Mouse (Mus musculus) intestine, embryonic 16.5 days (tissue): ENCODE measurements at regions not wholly inside any gene's neighbourhood (a gene's known extent, or its start where the extent isn't known, plus 50 kb on each side); places are given as distances from the start of the nearest gene placed in this dataset.

Experiments
- ATAC-seq: fragments of 200-750 bp; cut with Nextera tagmentation; 2 replicates; pipeline ENCODE4 v1.8.0; 2017; ENCODE audit warnings: moderate TSS enrichment, moderate library complexity
- H3K27ac ChIP-seq: fragments of 300-500 bp; sonication (generic); 2 replicates; pipeline ENCODE4 v1.5.1; 2014; ENCODE audit warnings: mild to moderate bottlenecking, low read length
- H3K27me3 ChIP-seq: fragments of 300-500 bp; sonication (generic); replicated peaks from 2 replicates; pipeline ENCODE4 v1.6.1; 2014; ENCODE audit warnings: low read length, control low read depth, mixed read lengths; ENCODE audit not compliant: control insufficient read depth, insufficient read depth
- H3K36me3 ChIP-seq: fragments of 300-500 bp; sonication (generic); 2 replicates; pipeline ENCODE4 v1.6.1; 2014; ENCODE audit warnings: low read length, control low read depth; ENCODE audit not compliant: control insufficient read depth, insufficient read depth
- H3K4me1 ChIP-seq: fragments of 300-500 bp; sonication (generic); 2 replicates; pipeline ENCODE4 v1.6.1; 2014; ENCODE audit warnings: low read length, control low read depth, mixed read lengths; ENCODE audit not compliant: control insufficient read depth, insufficient read depth
- H3K4me2 ChIP-seq: fragments of 300-500 bp; sonication (generic); 2 replicates; pipeline ENCODE4 v1.6.1; 2014; ENCODE audit warnings: low read depth, low read length, control low read depth
- H3K4me3 ChIP-seq: fragments of 300-500 bp; sonication (generic); 2 replicates; pipeline ENCODE4 v1.5.1; 2014; ENCODE audit warnings: mild to moderate bottlenecking, low read length
- H3K9ac ChIP-seq: fragments of 300-500 bp; sonication (generic); 2 replicates; pipeline ENCODE4 v1.6.1; 2014; ENCODE audit warnings: low read depth, low read length
- H3K9me3 ChIP-seq: fragments of 300-500 bp; sonication (generic); 2 replicates; pipeline ENCODE4 v1.6.1; 2016; ENCODE audit warnings: low read length, control low read depth; ENCODE audit not compliant: control insufficient read depth
- WGBS: fragments of 180-500 bp; shearing (Covaris S2); extraction: QIAGEN DNeasy Blood & Tissue Kit; methylation state at CpG from one replicate; pipeline ENCODE4 v1.1.7; 2014; 5-methylcytosine and 5-hydroxymethylcytosine counted together

DNA sequence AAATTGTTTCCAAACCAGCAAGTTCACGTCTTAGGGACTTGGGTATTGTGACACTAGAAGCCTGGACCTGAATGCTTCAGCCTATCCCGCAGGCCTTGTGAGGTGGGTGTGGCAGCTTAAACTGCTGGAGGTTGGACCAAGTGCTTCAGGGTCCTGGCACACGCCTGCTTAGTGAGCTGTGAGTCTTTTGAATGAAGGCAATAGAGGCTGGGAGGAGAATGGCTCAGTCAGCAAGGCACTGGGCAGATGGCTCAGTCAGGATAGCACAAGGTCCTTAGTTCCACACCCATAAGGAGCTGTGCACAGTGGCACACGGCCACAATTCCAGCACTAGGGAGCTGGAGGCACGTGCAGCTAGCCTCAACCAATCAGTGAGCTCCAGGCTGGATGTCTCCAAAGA is 80.5 kb upstream of the Pmepa1 start:
- Histone ChIP-seq H3K4me2 (no peak overlapping the region), H3K4me3 (no peak overlapping the region), H3K27ac (no peak overlapping the region), H3K36me3 (no peaks in the 10 kb centered on the region), H3K4me1 (peaks cover 7% of the 10 kb centered on the region; the same call in 1 of the 2 replicates), H3K9me3 (no peaks in the 10 kb centered on the region), H3K27me3 (no peaks in the 10 kb centered on the region), H3K9ac (no peak overlapping the region)
- no peak for ATAC-seq
- WGBS = 66% methylated on average over 5 of the region's 5 CpGs

DNA sequence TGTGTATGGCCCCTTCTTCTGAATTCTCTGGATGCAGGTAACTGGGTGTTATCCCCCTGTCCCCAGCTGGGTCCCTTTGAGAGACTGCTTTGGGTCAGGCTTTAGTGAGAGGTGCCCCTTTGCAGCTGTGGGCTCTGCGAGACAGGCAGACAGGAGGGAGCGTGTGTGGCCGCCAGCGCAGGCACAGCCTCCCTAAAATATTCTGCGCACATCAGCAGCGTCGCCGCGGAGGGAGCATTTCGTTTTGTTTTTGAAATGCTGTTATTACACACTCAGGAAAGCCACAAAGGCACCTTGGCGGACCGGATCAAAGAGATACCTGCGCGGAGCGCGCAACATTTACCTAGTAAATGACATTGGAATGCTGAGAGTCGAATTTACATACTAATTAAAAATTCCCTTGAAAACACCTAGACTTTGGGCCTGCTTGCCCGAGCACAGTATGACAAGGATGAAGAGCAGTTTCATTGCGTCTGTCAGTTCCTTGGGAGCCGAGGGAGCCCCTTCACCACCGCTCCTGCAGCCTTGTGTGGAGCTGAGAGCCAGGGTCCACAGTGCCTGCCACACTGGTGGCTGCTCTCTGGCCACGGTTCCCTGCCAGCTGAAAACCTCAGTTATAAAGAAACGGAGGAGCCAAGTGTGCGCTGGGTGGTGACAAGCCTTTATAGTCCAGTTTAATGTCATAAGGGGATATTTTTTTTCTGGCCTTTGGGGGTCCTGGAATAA is 89.3 kb upstream of the Pmepa1 start:
- Histone ChIP-seq H3K4me2 (no peak overlapping the region), H3K27ac (no peak overlapping the region), H3K27me3 (peaks cover 5% of the 10 kb centered on the region; the same call in 1 of the 2 replicates), H3K9ac (no peak overlapping the region), H3K4me3 (no peak overlapping the region), H3K36me3 (no peaks in the 10 kb centered on the region), H3K4me1 (no peaks in the 10 kb centered on the region), H3K9me3 (no peaks in the 10 kb centered on the region)
- no peak for ATAC-seq
- WGBS = 20% methylated on average over 24 of the region's 24 CpGs

DNA sequence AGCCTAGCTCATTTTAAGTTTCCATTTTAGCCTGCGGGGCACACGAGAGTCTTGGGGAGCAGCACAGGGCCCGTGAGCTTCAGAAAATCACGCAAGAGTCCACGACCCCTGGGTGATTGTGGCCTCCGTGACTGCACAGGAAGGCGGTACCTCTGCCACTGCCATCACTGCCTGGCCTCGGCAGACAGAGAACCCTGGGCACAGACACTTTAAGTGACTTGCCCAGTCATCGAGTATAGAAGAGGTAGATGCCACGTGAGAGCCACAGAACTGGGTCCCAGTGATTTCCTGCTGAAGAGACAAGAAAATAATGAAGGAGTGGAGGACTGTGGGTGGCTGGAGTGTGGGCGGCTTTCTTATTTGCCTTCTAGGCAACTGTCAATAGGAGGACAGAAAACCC is 90.4 kb upstream of the Pmepa1 start:
- peaks cover 5% of the 10 kb centered on the region; the same call in 1 of the 2 replicates for H3K27me3 ChIP-seq
- no peak overlapping the region for H3K4me2 ChIP-seq
- ATAC-seq = no peak
- H3K4me1 ChIP-seq = no peaks in the 10 kb centered on the region
- WGBS = 72% methylated on average over 11 of the region's 11 CpGs
- no peak overlapping the region for H3K9ac ChIP-seq
- no peaks in the 10 kb centered on the region for H3K36me3 ChIP-seq
- no peak overlapping the region for H3K27ac ChIP-seq
- H3K4me3 ChIP-seq = no peak overlapping the region
- H3K9me3 ChIP-seq = 0 out of 2 replicates have a peak, but pooled peaks cover under 1% of the 10 kb centered on the region

DNA sequence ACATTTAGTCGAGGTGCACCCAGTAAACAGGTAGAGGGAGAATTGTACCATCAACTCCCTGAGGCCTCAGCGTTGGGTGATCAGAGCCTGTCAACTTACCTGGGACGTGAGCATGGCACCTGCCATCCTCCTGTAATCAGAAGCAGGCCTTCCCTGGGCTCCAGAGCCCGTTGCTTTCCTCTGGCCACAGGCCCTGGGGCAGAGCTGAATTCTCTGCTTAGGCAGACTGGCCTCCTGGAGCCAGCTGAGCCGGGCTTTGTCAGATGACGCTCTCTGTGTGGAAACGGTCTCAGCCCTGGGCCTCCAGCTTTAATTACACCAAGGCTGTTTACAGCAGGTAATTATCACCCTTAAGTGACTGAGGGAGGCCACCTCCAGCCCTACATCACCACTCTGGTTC is 92.6 kb upstream of the Pmepa1 start:
- peaks cover 10% of the 10 kb centered on the region; the same call in 1 of the 2 replicates for H3K9me3 ChIP-seq
- no peak for ATAC-seq
- WGBS = 46% methylated on average over 7 of the region's 7 CpGs

DNA sequence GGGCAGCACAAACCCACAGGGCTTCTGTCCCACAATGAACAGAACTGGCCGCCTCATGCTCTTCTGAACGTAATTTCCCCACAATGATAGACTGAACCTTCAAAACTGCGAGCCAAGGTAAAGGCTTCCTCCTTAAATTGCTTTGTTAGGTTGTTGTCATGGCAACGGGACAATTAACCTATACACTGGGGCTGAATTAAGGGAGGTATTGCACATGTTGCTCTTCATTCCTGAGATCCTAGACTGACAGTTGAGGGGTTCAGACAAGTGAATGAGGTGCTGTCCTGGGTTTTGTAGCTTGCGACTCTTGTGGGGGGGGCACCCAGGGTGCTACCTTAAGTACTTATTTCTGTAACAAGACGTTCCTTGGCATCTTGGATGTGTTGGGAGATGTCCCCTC is 100.6 kb upstream of the Pmepa1 start:
- Histone ChIP-seq H3K36me3 (no peaks in the 10 kb centered on the region), H3K27me3 (no peaks in the 10 kb centered on the region), H3K4me3 (no peak overlapping the region), H3K4me1 (peaks cover 22% of the 10 kb centered on the region), H3K4me2 (no peak overlapping the region), H3K9me3 (peaks cover 8% of the 10 kb centered on the region; the same call in 1 of the 2 replicates), H3K27ac (no peak overlapping the region), H3K9ac (no peak overlapping the region)
- WGBS = 80% methylated on average over 6 of the region's 6 CpGs
- no peak for ATAC-seq

More for the DNA sequence above, 92.6 kb upstream of the Pmepa1 start:
- Histone ChIP-seq H3K9ac (no peak overlapping the region), H3K4me3 (no peak overlapping the region), H3K27me3 (peaks cover 5% of the 10 kb centered on the region; the same call in 1 of the 2 replicates), H3K4me1 (no peaks in the 10 kb centered on the region), H3K36me3 (no peaks in the 10 kb centered on the region), H3K4me2 (no peak overlapping the region), H3K27ac (no peak overlapping the region)

DNA sequence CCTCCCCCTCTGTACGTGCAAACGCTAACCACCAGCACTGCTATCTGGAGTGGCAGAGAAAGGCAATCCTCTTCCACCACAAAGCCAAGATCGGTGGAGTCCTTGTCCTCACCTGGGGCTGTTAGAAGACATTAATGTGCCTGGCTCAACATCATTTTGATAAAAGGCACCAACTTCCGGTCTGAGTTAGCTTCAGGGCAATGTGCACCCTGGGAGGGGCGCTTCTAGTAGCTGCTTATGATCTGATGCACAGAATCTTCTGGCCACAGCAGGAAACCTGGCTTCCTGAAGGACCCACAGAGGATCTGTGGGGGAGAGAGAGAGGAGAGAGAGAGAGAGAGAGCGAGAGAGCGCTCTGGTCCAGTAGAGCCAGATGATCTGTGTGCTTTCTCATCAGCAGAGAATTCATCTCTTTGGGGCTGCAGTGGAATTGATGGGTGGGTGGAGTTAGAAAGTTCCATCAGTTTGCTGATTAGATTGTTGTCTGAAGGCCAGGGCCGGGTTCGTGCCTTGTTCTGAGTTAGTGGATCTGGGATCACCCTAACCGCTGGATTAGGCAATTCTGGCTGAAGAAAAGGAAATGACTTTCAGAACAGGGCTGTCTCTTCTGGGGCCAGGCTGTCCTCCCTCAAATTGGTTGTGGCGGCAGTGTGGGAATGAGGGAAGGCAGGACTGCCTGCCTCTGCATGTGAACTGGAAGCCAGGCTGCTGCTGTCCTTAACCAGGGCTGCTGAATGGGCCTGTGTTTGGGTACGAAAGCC is 101.3 kb upstream of the Pmepa1 start:
- no peak overlapping the region for H3K4me2 ChIP-seq
- no peaks in the 10 kb centered on the region for H3K27me3 ChIP-seq
- 54% methylated on average over 10 of the region's 12 CpGs for WGBS
- H3K9ac ChIP-seq = no peak overlapping the region
- no peak overlapping the region for H3K4me3 ChIP-seq
- H3K36me3 ChIP-seq = no peaks in the 10 kb centered on the region
- peaks cover under 1% of the 10 kb centered on the region; the same call in 1 of the 2 replicates for H3K9me3 ChIP-seq
- no peak for ATAC-seq
- H3K4me1 ChIP-seq = peaks cover 29% of the 10 kb centered on the region
- H3K27ac ChIP-seq = peak overlapping the region; percentile 45; the same call in 1 of the 2 replicates

DNA sequence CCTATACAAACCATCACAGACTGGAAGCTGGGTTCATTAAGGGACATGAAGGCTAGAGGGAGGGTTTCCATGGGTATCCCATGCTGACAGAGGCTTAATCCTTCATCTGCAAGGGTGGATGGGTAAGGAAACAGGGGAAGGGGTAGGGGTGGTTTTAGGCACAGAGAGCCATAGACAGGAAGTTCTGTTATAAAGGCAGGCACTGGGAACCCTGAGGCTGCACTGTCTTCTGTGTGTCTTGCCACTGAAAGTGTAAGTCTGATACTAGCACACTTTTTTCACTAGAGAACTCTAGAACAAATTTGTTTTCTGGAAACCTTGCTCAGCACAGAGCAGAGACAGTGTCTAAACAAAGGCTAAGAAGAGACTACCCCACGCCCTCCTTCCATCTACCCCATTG is 103.4 kb upstream of the Pmepa1 start:
- no peak for ATAC-seq
- H3K4me1 ChIP-seq = peaks cover 35% of the 10 kb centered on the region
- H3K9me3 ChIP-seq = no peaks in the 10 kb centered on the region
- H3K4me3 ChIP-seq = no peak overlapping the region
- WGBS = 71% methylated on average over 1 of the region's 1 CpGs
- no peak overlapping the region for H3K4me2 ChIP-seq
- peak overlapping the region; percentile 76 for H3K27ac ChIP-seq
- H3K36me3 ChIP-seq = no peaks in the 10 kb centered on the region
- H3K9ac ChIP-seq = no peak overlapping the region
- H3K27me3 ChIP-seq = no peaks in the 10 kb centered on the region

DNA sequence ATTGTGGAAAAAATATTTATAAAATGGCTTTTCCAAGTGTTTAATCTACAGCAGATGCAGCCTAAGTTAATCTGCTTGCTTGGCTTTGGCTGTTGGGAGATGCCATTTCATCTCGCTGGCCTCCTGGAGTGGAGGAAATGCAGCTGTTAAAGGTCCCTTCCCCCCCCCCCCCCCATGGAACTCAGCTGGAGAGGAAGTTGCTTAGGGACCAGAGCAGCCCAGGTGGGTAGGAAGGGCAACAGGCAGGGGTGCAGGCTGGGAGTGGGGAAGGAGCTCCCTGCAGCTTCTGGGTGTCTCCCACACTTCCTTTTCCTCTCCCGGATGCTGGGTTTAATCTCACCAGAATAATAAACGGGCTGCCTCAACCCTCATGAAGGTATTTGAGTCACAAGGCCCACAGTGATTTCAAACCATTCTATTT is 104.0 kb upstream of the Pmepa1 start:
- H3K4me3 ChIP-seq = no peak overlapping the region

DNA sequence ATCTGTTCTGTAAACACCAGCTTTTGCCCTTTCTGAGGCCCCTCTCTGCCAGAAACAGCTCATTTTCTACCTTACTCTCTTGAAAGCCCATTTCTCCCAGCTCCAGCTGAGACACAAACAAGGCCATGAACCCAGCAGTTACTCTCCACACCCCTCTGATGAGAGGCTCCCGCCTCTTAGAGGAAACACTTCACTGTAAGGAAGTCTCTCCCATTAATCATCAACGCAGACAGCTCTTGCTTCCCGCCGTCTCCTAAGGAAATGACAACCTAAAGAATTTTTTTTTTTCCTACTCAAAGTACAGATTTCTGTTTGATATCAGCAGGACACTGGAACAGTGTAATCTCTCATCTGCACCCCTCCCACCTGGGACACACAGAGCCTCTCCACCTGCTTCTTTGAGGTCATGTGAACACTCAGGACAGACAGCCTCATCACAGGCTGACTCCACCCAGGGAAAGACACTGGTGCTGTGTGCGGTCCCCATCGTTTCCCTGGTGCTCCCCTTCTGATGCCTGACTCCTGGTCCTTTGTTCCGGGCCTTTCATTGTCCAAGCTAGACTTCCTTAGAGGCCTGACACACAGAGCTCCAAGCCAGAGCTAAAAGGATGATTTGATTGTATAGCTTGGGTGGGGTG is 106.0 kb upstream of the Pmepa1 start:
- Histone ChIP-seq H3K9me3 (no peaks in the 10 kb centered on the region), H3K27me3 (no peaks in the 10 kb centered on the region), H3K4me2 (no peak overlapping the region), H3K4me1 (peaks cover 44% of the 10 kb centered on the region), H3K9ac (no peak overlapping the region), H3K36me3 (no peaks in the 10 kb centered on the region), H3K27ac (peak overlapping the region; percentile 43), H3K4me3 (no peak overlapping the region)
- 25% methylated on average over 7 of the region's 7 CpGs for WGBS
- ATAC-seq = peak; percentile 68

More for the DNA sequence above, 104.0 kb upstream of the Pmepa1 start:
- Histone ChIP-seq H3K36me3 (no peaks in the 10 kb centered on the region), H3K27ac (peak overlapping the region; percentile 76), H3K27me3 (no peaks in the 10 kb centered on the region), H3K4me1 (peaks cover 41% of the 10 kb centered on the region), H3K9me3 (no peaks in the 10 kb centered on the region), H3K4me2 (no peak overlapping the region), H3K9ac (no peak overlapping the region)
- peak; percentile 29; the same call in 1 of the 2 replicates for ATAC-seq
- 48% methylated on average over 3 of the region's 3 CpGs for whole genome bisulfite sequencing
